Mouse (Mus musculus) embryonic facial prominence, embryonic 15.5 days (tissue): ENCODE results near the gene Raly. TPM values are rescaled to one million over a fixed set of nuclear protein-coding genes. Genes with fewer than 3 reads are reported as not detected.

ENCODE experiments used
- ATAC-seq: fragments of 200-750 bp; cut with Nextera tagmentation; 2 replicates; pipeline ENCODE4 v1.8.0; 2017; ENCODE audit warnings: low read depth, moderate TSS enrichment; ENCODE audit not compliant: insufficient number of reproducible peaks, low FRiP score, low TSS enrichment
- H3K27ac ChIP-seq: fragments of 300-500 bp; sonication (generic); replicated peaks from 2 replicates; pipeline ENCODE4 v1.5.1; 2015; ENCODE audit warnings: mild to moderate bottlenecking, inconsistent platforms
- H3K27me3 ChIP-seq: fragments of 300-500 bp; sonication (generic); 2 replicates; pipeline ENCODE4 v1.6.1; 2015; ENCODE audit warnings: inconsistent platforms
- H3K36me3 ChIP-seq: fragments of 300-500 bp; sonication (generic); 2 replicates; pipeline ENCODE4 v1.6.1; 2015; ENCODE audit warnings: mild to moderate bottlenecking, inconsistent platforms
- H3K4me1 ChIP-seq: fragments of 300-500 bp; sonication (generic); 2 replicates; pipeline ENCODE4 v1.6.1; 2015; ENCODE audit warnings: inconsistent platforms
- H3K4me2 ChIP-seq: fragments of 300-500 bp; sonication (generic); replicated peaks from 2 replicates; pipeline ENCODE4 v1.6.1; 2015; ENCODE audit warnings: mild to moderate bottlenecking, inconsistent platforms
- H3K4me3 ChIP-seq: fragments of 300-500 bp; sonication (generic); replicated peaks from 2 replicates; pipeline ENCODE4 v1.5.1; 2015; ENCODE audit warnings: mild to moderate bottlenecking, inconsistent platforms
- H3K9ac ChIP-seq: fragments of 300-500 bp; sonication (generic); 2 replicates; pipeline ENCODE4 v1.6.1; 2015; ENCODE audit warnings: inconsistent platforms
- H3K9me3 ChIP-seq: fragments of 300-500 bp; sonication (generic); replicated peaks from 2 replicates; pipeline ENCODE4 v1.6.1; 2016; ENCODE audit warnings: inconsistent platforms
- WGBS: fragments of 180-500 bp; shearing (Covaris S2); methylation state at CpG from one replicate; pipeline ENCODE4 v1.1.7; 2015; 5-methylcytosine and 5-hydroxymethylcytosine counted together
- polyA plus RNA-seq: library from polyadenylated mRNA; unstranded; fragments of >200 nt; fragmentation: Nextera tagmentation; extraction: Ambion mirVana; gene quantifications from 2 replicates; pipeline ENCODE4 v1.2.1, GENCODE M21; 2015

The Raly gene
- polyA plus RNA-seq, 1 experiment from 2014 or later: 49.4 TPM

DNA sequence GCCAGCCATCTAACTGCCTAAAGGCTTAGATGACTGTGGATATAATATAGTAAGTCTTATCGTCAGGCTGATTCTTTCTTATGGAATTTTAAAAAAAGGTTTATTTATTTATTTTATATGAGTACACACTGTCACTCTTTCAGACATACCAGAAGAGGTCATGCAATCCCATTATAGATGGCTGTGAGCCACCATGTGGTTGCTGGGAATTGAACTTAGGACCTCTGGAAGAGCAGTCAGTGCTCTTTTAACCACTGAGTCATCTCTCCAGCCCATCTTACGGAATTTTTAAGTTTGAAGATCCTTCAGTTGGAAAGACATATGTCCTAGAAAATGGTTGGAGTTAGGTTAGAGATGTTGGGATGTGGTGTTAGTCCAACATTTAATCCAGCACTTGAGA lies 22.5 kb downstream of the Raly start:
- no peaks in the 10 kb centered on the region for H3K27me3 ChIP-seq
- no peaks in the 10 kb centered on the region for H3K9me3 ChIP-seq
- 90% methylated on average over 2 of the region's 2 CpGs for WGBS
- H3K9ac ChIP-seq: no peak overlapping the region
- H3K4me1 ChIP-seq: peaks cover 22% of the 10 kb centered on the region
- H3K4me3 ChIP-seq: no peak overlapping the region
- H3K36me3 ChIP-seq: no peaks in the 10 kb centered on the region
- no peak overlapping the region for H3K4me2 ChIP-seq
- ATAC-seq: no peak
- no peak overlapping the region for H3K27ac ChIP-seq

DNA sequence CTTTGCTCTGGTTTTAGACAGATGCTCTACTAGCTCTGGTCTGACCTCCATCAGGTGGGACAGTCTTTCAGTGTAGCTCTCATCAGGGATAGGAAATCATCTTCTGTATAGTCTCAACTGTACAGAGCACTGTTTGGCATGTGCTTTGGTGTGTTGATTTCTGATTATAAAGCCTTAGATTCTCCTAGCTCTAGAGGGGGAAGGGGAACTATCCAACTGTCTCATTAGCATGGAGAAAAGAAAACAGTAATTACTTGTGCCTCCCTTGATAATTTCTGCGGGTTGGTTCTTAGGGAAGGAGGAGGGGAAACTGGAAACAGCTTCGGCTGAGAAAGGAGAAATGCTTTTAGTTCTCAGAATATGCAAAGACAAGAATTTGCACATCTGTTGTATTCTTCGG lies 26.2 kb downstream of the Raly start:
- Histone ChIP-seq H3K36me3 (no peaks in the 10 kb centered on the region), H3K4me2 (no peak overlapping the region), H3K4me1 (peaks cover 26% of the 10 kb centered on the region), H3K27ac (0 out of 2 replicates have a peak overlapping the region, but pooled peaks have one; percentile 9), H3K9me3 (no peaks in the 10 kb centered on the region), H3K27me3 (no peaks in the 10 kb centered on the region), H3K4me3 (no peak overlapping the region), H3K9ac (no peak overlapping the region)
- WGBS: 7% methylated on average over 3 of the region's 3 CpGs
- no peak for ATAC-seq

DNA sequence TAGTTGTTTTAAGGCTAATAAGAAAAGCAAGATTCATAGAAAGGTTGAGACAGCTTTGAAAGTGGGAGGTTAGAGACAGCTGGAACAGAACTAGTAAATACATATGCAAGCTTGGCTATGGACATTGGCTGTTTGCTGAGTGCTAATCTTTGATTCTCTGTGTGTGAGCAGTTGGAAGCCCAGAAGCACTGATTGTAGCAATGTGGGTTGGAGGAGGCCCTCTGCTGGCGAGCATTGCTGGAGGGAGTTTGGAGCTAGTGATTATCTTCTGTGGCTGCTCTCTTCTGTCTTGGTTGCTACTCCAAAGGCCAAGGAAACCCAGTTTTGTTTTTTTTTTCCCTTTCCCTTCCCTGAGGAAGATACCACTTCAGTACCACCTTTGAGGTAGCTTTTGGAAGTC lies 26.9 kb downstream of the Raly start:
- Histone ChIP-seq H3K36me3 (no peaks in the 10 kb centered on the region), H3K27me3 (no peaks in the 10 kb centered on the region), H3K4me2 (no peak overlapping the region), H3K4me1 (peaks cover 26% of the 10 kb centered on the region), H3K9me3 (no peaks in the 10 kb centered on the region), H3K4me3 (no peak overlapping the region), H3K9ac (no peak overlapping the region), H3K27ac (0 out of 2 replicates have a peak overlapping the region, but pooled peaks have one; percentile 45)
- no peak for ATAC-seq
- WGBS: 23% methylated on average over 1 of the region's 1 CpGs

DNA sequence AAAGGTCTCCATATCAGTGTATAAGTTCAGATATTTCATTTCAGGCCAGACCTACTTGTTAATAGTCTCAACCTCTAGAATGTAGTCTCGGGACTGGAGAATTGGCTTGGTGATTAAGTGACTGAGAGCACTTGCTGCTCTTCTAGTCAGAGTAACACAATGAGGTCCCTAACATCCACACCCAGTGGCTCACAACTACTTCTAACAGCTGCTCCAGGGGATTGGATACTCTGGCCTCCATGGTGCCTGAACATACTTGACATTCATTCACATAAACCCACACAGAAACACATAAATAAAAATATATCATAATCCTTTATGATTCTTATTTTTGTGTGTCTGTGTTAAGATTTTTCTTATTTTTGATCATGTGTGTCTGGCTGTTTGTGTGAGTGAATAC lies 27.7 kb downstream of the Raly start:
- Histone ChIP-seq H3K4me1 (peaks cover 26% of the 10 kb centered on the region), H3K36me3 (no peaks in the 10 kb centered on the region), H3K27me3 (no peaks in the 10 kb centered on the region), H3K9ac (no peak overlapping the region), H3K4me3 (no peak overlapping the region), H3K9me3 (no peaks in the 10 kb centered on the region), H3K4me2 (no peak overlapping the region), H3K27ac (no peak overlapping the region)
- ATAC-seq: no peak
- WGBS: 69% methylated on average over 1 of the region's 1 CpGs

DNA sequence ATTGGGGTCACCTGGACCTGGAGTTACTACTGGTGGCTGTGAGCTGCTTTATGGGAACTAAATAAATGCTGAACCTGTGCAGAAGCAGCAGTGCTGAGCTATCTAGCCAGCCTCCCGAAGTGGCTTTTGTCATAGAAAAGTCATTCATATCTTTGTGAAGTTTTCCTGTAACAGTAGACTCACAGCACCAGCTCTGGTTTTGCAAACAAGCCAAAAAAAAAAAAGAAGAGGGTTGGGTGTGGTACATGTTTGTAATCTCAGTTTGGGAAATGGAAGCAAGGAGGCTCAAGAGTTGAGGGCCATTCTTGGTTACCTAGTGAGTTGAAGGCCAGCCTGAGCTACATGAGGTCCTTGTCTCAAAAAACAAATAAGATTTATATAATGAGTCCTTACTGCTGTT lies 29.4 kb downstream of the Raly start:
- Histone ChIP-seq H3K9ac (no peak overlapping the region), H3K4me2 (no peak overlapping the region), H3K4me1 (peaks cover 26% of the 10 kb centered on the region), H3K27me3 (no peaks in the 10 kb centered on the region), H3K4me3 (no peak overlapping the region), H3K27ac (no peak overlapping the region), H3K9me3 (no peaks in the 10 kb centered on the region), H3K36me3 (no peaks in the 10 kb centered on the region)
- ATAC-seq: no peak
- WGBS: 76% methylated on average over 1 of the region's 1 CpGs

DNA sequence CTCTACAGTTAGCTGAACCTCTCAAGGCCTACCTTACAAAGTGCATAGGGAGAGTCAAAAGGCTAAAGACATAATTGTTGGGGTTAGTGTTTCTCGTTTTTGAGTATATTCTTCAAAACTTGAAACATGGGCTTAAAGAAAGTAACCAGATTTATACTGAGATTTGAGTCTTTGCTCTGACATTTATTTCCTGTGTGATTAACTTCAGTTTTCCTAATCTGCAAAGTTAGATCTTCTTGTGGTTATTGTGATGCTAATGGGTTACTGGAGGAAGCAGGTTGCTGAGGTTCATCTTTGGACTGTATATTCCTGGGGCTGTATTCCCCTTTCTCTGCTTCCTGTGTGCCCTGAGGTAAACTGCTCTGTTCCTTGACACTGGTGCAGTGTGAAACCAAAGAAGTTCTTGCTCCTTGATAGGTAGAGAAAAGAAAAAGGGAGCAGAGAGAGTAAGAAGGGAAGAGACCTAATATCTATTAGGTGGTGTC lies 35.2 kb downstream of the Raly start:
- no peak overlapping the region for H3K9ac ChIP-seq
- H3K4me3 ChIP-seq: no peak overlapping the region
- no peak for ATAC-seq
- no peak overlapping the region for H3K4me2 ChIP-seq
- H3K27ac ChIP-seq: no peak overlapping the region
- 0 out of 2 replicates have a peak, but pooled peaks cover 4% of the 10 kb centered on the region for H3K36me3 ChIP-seq
- 73% methylated on average over 1 of the region's 1 CpGs for WGBS
- H3K27me3 ChIP-seq: no peaks in the 10 kb centered on the region
- 0 out of 2 replicates have a peak, but pooled peaks cover under 1% of the 10 kb centered on the region for H3K4me1 ChIP-seq
- H3K9me3 ChIP-seq: no peaks in the 10 kb centered on the region

DNA sequence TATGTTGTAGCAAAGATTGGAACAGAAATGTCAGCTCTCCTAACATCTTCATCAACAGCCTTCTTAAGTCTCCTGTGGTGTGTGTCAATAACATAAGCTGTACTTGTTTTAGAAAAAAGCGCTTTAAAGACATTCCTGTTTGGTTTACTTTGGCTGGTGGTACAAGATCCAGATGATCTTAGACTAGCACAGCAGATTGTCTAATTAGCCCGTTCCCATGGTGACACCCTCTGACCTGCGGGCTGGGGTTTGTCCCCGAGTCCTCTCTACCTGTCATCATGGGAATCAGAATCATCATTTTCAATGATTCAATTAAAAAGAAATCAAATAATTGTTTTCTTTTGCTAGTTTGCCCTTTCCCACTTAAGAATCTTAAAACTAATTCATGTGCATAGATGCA lies 36.6 kb downstream of the Raly start:
- WGBS: 69% methylated on average over 4 of the region's 4 CpGs
- no peaks in the 10 kb centered on the region for H3K4me1 ChIP-seq
- ATAC-seq: no peak
- H3K36me3 ChIP-seq: 0 out of 2 replicates have a peak, but pooled peaks cover 4% of the 10 kb centered on the region
- H3K9ac ChIP-seq: no peak overlapping the region
- no peaks in the 10 kb centered on the region for H3K27me3 ChIP-seq
- no peak overlapping the region for H3K4me2 ChIP-seq
- no peak overlapping the region for H3K4me3 ChIP-seq
- no peak overlapping the region for H3K27ac ChIP-seq
- H3K9me3 ChIP-seq: no peaks in the 10 kb centered on the region

DNA sequence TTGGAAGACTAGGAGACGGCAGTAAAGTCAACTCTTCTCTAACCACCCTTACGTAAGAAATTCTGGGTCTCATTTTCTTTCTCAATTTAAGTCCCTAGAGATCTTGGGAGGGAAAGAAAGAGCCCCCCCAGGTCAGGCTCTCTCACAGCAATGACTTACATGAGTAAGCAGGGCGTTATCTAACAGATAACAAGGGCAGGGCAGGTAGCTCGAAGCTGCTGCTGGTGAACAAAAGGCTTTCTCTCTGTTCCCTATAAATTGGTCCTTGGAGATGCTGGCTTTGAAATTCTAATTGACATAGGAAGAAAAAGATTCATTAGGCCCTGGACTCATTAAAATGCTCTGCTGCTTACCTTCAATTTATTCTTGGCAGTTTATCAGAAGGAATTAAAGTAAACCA lies 41.6 kb downstream of the Raly start:
- Histone ChIP-seq H3K9me3 (no peaks in the 10 kb centered on the region), H3K4me1 (no peaks in the 10 kb centered on the region), H3K9ac (no peak overlapping the region), H3K4me2 (no peak overlapping the region), H3K36me3 (0 out of 2 replicates have a peak, but pooled peaks cover 4% of the 10 kb centered on the region), H3K27ac (no peak overlapping the region), H3K27me3 (no peaks in the 10 kb centered on the region), H3K4me3 (no peak overlapping the region)
- no peak for ATAC-seq
- WGBS: 83% methylated on average over 4 of the region's 4 CpGs

DNA sequence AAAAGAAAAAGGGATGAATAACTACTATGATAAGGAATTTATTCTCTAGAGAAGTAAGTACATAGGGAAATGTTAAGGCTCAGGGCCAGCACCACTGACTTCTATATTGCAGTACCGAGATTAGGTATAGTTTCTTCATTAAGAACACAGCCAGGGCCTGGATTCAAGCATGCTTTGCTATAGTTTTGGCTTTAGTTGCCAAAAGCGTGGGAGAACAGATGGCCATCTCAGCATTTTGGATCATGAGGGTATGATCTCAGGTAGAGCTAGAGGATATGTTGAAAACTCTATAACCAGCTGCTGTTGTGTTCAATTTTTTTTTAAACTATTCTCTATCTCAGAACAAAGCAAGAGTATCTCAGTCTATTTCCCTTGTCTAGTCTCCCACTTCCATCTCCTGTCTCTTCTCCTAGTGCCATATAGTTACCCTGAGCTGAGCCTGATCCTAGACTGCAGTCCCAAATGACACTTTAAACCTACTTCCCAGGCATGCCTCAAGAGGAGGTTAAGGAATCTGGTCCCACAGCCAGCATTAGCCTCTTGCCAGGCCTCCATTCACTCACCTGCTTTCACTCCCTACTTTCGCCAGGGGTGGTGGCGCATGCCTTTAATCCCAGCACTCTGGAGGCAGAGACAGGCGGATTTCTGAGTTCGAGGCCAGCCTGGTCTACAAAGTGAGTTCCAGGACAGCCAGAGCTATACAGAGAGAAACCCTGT lies 43.4 kb downstream of the Raly start:
- H3K4me2 ChIP-seq: no peak overlapping the region
- H3K4me1 ChIP-seq: no peaks in the 10 kb centered on the region
- H3K36me3 ChIP-seq: 0 out of 2 replicates have a peak, but pooled peaks cover 5% of the 10 kb centered on the region
- no peaks in the 10 kb centered on the region for H3K27me3 ChIP-seq
- WGBS: 94% methylated on average over 6 of the region's 6 CpGs
- no peak overlapping the region for H3K9ac ChIP-seq
- H3K9me3 ChIP-seq: no peaks in the 10 kb centered on the region
- no peak overlapping the region for H3K4me3 ChIP-seq
- no peak for ATAC-seq
- no peak overlapping the region for H3K27ac ChIP-seq

DNA sequence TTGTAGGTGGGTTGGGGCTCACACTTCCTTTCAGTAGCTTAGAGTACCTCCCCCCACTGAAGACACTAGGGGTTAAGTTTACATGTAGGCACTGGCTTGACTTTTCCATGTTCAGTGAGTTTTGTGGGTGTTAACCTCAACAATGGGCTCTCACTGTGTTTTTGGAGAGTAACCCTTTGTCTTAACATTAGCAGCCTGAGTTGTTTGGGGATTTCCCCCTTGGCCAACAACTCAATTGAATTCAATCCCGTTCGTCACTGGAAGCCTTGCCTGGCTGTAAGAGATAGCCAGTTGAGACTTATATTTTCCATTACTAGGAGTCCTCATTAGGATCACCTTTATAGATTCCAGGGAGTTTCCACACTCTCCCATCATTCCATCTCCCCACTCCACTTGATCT lies 45.6 kb downstream of the Raly start:
- no peak overlapping the region for H3K4me2 ChIP-seq
- H3K9me3 ChIP-seq: no peaks in the 10 kb centered on the region
- no peak for ATAC-seq
- H3K36me3 ChIP-seq: peaks cover 5% of the 10 kb centered on the region; the same call in 1 of the 2 replicates
- no peaks in the 10 kb centered on the region for H3K27me3 ChIP-seq
- WGBS: 90% methylated on average over 2 of the region's 2 CpGs
- no peaks in the 10 kb centered on the region for H3K4me1 ChIP-seq
- no peak overlapping the region for H3K9ac ChIP-seq
- no peak overlapping the region for H3K27ac ChIP-seq
- no peak overlapping the region for H3K4me3 ChIP-seq

DNA sequence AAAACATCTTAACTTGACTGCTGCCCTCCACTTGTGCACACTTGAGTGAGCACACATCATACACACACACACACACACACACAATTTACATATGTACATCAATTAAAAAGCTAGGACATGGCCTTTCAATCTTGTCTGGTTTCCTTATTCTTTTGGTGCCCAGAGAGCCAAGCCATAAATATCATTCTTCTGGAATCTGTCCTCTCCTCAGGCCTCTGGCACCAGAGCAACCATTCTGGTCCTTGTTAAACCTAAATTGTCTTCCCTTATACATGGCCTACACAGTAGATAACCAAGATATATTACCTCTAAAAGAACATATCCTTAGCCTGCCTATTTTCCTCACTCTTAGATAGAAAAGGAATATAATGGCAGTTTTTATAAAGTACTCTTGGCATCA lies 57.2 kb downstream of the Raly start:
- H3K4me2 ChIP-seq: no peak overlapping the region
- H3K4me3 ChIP-seq: no peak overlapping the region
- no peaks in the 10 kb centered on the region for H3K4me1 ChIP-seq
- ATAC-seq: no peak
- H3K27ac ChIP-seq: no peak overlapping the region
- H3K9ac ChIP-seq: no peak overlapping the region
- H3K9me3 ChIP-seq: no peaks in the 10 kb centered on the region
- H3K36me3 ChIP-seq: 0 out of 2 replicates have a peak, but pooled peaks cover 4% of the 10 kb centered on the region
- H3K27me3 ChIP-seq: no peaks in the 10 kb centered on the region

DNA sequence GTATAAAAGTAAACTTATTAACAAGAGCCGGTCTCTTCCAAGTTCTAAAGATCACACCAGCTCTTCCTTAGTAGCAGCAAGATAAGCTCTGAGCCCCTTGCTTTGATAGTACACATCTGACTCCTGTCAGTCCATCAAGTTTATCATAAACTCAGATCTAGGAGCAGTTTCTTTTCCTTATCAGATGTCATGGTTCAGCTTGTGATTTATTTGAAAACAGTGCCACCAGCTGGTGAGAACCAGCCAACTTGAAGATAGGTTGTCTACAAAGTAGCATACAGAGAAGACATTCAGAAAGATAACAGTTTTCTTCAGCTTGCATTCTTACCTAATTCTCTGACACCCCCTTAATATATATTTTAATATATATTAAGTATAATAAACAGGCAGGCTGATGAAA lies 64.5 kb downstream of the Raly start:
- no peak overlapping the region for H3K4me2 ChIP-seq
- no peak overlapping the region for H3K4me3 ChIP-seq
- H3K36me3 ChIP-seq: peaks cover 30% of the 10 kb centered on the region
- no peak overlapping the region for H3K27ac ChIP-seq
- no peaks in the 10 kb centered on the region for H3K27me3 ChIP-seq
- H3K9ac ChIP-seq: no peak overlapping the region
- H3K4me1 ChIP-seq: no peaks in the 10 kb centered on the region
- H3K9me3 ChIP-seq: no peaks in the 10 kb centered on the region
- 85% methylated on average over 1 of the region's 1 CpGs for WGBS
- ATAC-seq: no peak
